Mouse (Mus musculus) liver, embryonic 14.5 days (tissue): ENCODE data around the gene Spindoc. TPM values are rescaled to one million over a fixed set of nuclear protein-coding genes. Genes with fewer than 3 reads are reported as not detected.
A peak's percentile ranks its signal among the peaks of the same experiment; 100 is the strongest.

Source experiments
- ATAC-seq: fragments of 200-750 bp; cut with Nextera tagmentation; 2 replicates; pipeline ENCODE4 v1.8.0; 2017; ENCODE audit warnings: moderate number of reproducible peaks, mild to moderate bottlenecking, moderate library complexity; ENCODE audit not compliant: insufficient read depth
- DNase-seq, 3 experiments: peaks; one replicate each; pipeline ENCODE4 v3.0.0-alpha.2; 2012 to 2013; ENCODE audit warnings: low read depth in 3 of 3, low spot score in 3 of 3
- H3K27ac ChIP-seq: fragments of 300-500 bp; sonication (generic); 2 replicates; pipeline ENCODE4 v1.5.1; 2014; ENCODE audit warnings: moderate library complexity, mild to moderate bottlenecking, control low read depth, inconsistent platforms
- H3K27me3 ChIP-seq: fragments of 300-500 bp; sonication (generic); 2 replicates; pipeline ENCODE4 v1.6.1; 2014; ENCODE audit warnings: mild to moderate bottlenecking, low read length, moderate library complexity; ENCODE audit not compliant: control insufficient read depth, insufficient read depth
- H3K36me3 ChIP-seq: fragments of 300-500 bp; sonication (generic); replicated peaks from 2 replicates; pipeline ENCODE4 v1.6.1; 2014; ENCODE audit warnings: low read depth; ENCODE audit not compliant: control insufficient read depth, insufficient read depth
- H3K4me1 ChIP-seq, 2 experiments: fragments of 200-500 bp in 1 of 2; fragments of 300-500 bp in 1 of 2; sonication (generic) in 1 of 2; replicated peaks; 2 replicates each; pipeline ENCODE4 v1.6.1; 2012 to 2014; ENCODE audit warnings: antibody characterized with exemption in 1 of 2, inconsistent platforms in 1 of 2, low read length in 1 of 2; ENCODE audit not compliant: control insufficient read depth in 2 of 2, insufficient read depth in 2 of 2
- H3K4me2 ChIP-seq: fragments of 300-500 bp; sonication (generic); 2 replicates; pipeline ENCODE4 v1.6.1; 2014; ENCODE audit warnings: low read depth, mild to moderate bottlenecking, control low read depth, moderate library complexity
- H3K4me3 ChIP-seq, 2 experiments: fragments of 200-500 bp in 1 of 2; fragments of 300-500 bp in 1 of 2; sonication (generic) in 1 of 2; 2 replicates each; pipeline ENCODE4 v1.5.1; 2012 to 2014; ENCODE audit warnings: low read depth in 2 of 2, low read length in 2 of 2, mild to moderate bottlenecking in 2 of 2, control low read depth in 1 of 2, inconsistent platforms in 1 of 2, moderate library complexity in 1 of 2; ENCODE audit not compliant: insufficient read depth in 1 of 2
- H3K9ac ChIP-seq: fragments of 300-500 bp; sonication (generic); replicated peaks from 2 replicates; pipeline ENCODE4 v1.6.1; 2014; ENCODE audit warnings: mild to moderate bottlenecking, control low read depth, moderate library complexity
- H3K9me3 ChIP-seq: fragments of 300-500 bp; sonication (generic); 2 replicates; pipeline ENCODE4 v1.6.1; 2016; ENCODE audit warnings: low read length, mixed read lengths; ENCODE audit not compliant: control insufficient read depth
- CTCF ChIP-seq: IDR thresholded peaks from 2 replicates; pipeline ENCODE4 v1.5.1; 2016; ENCODE audit warnings: antibody characterized with exemption, low read depth, control low read depth
- EP300 ChIP-seq: IDR thresholded peaks from 2 replicates; pipeline ENCODE4 v1.6.1; 2016; ENCODE audit warnings: antibody characterized with exemption, low read depth
- WGBS: fragments of 180-500 bp; shearing (Covaris S2); extraction: QIAGEN DNeasy Blood & Tissue Kit; methylation state at CpG from one replicate; pipeline ENCODE4 v1.1.7; 2014; ENCODE audit not compliant: insufficient replicate concordance; 5-methylcytosine and 5-hydroxymethylcytosine counted together
- microRNA-seq: library from miRNA; unstranded; fragments of <30 nt; microRNA quantifications from one replicate; pipeline ENCODE4, GENCODE M21; 2016
- polyA plus RNA-seq, 2 experiments: library from polyadenylated mRNA; depleted of rRNA in 1 of 2; stranded (reverse) in 1 of 2; unstranded in 1 of 2; fragments of >200 nt; fragmentation: Nextera tagmentation in 1 of 2; extraction: Ambion mirVana in 1 of 2; gene quantifications; 2 replicates each; pipeline versions ENCODE4 v1.2.1 to v1.2.3; 2012 to 2014

Gene Spindoc
- polyA plus RNA-seq, 2 experiments: 2.2 to 2.5 TPM

DNA sequence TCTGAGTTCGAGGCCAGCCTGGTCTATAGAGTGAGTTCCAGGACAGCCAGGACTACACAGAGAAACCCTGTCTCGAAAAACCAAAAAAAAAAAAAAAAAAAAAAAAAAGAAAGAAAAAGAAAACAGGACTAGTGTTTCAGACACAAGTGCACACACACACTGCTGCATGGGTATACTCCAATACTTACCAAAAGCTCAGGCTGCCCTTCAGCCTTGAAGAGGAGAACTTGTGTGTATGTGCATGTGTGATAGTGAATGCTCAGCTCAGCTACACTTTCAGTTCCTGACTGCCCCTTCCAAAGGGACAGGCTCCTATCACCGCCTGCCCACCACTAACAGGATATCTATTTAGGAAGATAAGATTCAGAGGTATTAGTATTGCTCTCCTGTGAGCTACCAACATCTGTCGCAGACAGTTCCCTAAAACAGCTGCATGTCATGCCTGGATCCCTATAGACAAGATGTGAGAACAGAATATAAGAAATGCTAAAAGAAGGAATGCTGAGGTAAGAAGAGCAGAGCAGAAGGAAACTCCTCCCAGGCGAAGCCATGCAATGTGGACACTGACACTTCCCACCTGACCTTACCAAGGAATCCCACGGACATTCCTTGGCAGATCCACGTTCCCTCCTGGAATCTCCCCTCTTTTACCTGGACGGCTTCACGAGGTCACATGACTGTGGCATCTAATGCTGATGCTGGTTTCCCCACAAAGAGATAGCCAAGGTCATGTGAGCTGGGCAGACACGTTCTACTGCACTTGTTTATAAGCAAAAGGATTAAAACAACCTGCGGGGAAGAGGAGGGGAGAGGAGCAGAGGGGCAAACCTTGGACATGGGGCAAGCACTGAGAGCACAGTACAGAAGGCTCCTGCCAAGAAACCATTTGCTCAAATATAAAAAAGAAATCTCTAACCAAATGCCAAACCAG lies 77.1 kb downstream of the Spindoc start:
- Histone ChIP-seq H3K9ac (no peak overlapping the region; the same call in 1 of the 2 replicates), H3K4me3 (no peak overlapping the region), H3K9me3 (no peaks in the 10 kb centered on the region), H3K4me2 (peak overlapping the region; percentile 18; the same call in 1 of the 2 replicates), H3K4me1 (peaks cover 55 to 61% of the 10 kb centered on the region in 2 experiments), H3K36me3 (no peaks in the 10 kb centered on the region), H3K27ac (no peak overlapping the region; the same call in 1 of the 2 replicates), H3K27me3 (no peaks in the 10 kb centered on the region)
- peak; percentile 30; the same call in 1 of the 2 replicates for TF ChIP-seq EP300
- no peak for TF ChIP-seq CTCF
- 42% methylated on average over 10 of the region's 11 CpGs for WGBS
- DNase-seq (no peak), ATAC-seq (peak; percentile 19; the same call in 1 of the 2 replicates)

DNA sequence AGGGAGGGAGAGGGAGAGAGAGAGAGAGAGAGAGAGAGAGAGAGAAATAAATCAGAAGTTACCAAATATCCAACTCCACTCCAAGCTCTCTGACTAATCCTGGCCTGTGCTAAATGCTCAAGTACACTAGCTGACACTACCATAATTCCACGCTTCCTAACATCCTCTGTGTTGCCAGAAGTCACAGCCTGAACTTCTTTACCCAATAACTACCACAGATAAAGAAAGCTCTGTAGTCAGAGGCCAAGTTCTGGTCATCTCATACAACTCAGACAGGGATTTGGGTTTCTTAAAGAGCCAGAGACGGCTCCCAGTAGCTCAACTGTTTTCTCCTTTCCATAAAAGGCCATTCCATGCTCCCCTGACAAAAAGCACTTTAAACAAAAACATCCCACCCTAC lies 78.0 kb downstream of the Spindoc start:
- Histone ChIP-seq H3K4me1 (peaks cover 46 to 53% of the 10 kb centered on the region in 2 experiments), H3K9me3 (no peaks in the 10 kb centered on the region), H3K9ac (no peak overlapping the region), H3K27me3 (no peaks in the 10 kb centered on the region), H3K4me3 (no peak overlapping the region), H3K36me3 (no peaks in the 10 kb centered on the region), H3K4me2 (no peak overlapping the region), H3K27ac (no peak overlapping the region)
- no peak for ATAC-seq
- TF ChIP-seq CTCF: no peak
- no peak for TF ChIP-seq EP300
- DNase-seq: no peak
- 70% methylated on average over 2 of the region's 2 CpGs for WGBS

Small RNA genes within 50 kb of the gene (microRNA-seq; reads per million reads assigned to microRNA genes)
- gene Mir6991: not detected

Other genes starting within 250 kb of the Spindoc start
- gene Otub1, start 176.7 kb downstream of the Spindoc start, polyA plus RNA-seq (2012; rRNA removed): 31.5 and 34.7 TPM in 2 replicates
- 50.5 and 52.4 TPM in 2 replicates for gene Otub1, start 176.7 kb downstream of the Spindoc start, polyA plus RNA-seq (2014; fragmentation: Nextera tagmentation; extraction: Ambion mirVana)
- gene Cox8a, start 165.4 kb downstream of the Spindoc start, polyA plus RNA-seq (2012; rRNA removed): 282 and 547 TPM in 2 replicates
- 803 and 809 TPM in 2 replicates for gene Cox8a, start 165.4 kb downstream of the Spindoc start, polyA plus RNA-seq (2014; fragmentation: Nextera tagmentation; extraction: Ambion mirVana)
- gene Naa40, start 141.8 kb downstream of the Spindoc start, polyA plus RNA-seq (2012; rRNA removed): 16.1 and 18.0 TPM in 2 replicates
- 23.1 and 24.9 TPM in 2 replicates for gene Naa40, start 141.8 kb downstream of the Spindoc start, polyA plus RNA-seq (2014; fragmentation: Nextera tagmentation; extraction: Ambion mirVana)
- 1.7 and 2.0 TPM in 2 replicates for gene Rcor2, start 115.7 kb downstream of the Spindoc start, polyA plus RNA-seq (2012; rRNA removed)
- 0.36 and 0.58 TPM in 2 replicates for gene Rcor2, start 115.7 kb downstream of the Spindoc start, polyA plus RNA-seq (2014; fragmentation: Nextera tagmentation; extraction: Ambion mirVana)
- 14.2 and 17.4 TPM in 2 replicates for gene Mark2, start 41.1 kb downstream of the Spindoc start, polyA plus RNA-seq (2012; rRNA removed)
- gene Mark2, start 41.1 kb downstream of the Spindoc start, polyA plus RNA-seq (2014; fragmentation: Nextera tagmentation; extraction: Ambion mirVana): 14.3 and 18.9 TPM in 2 replicates
- 5.6 and 6.3 TPM in 2 replicates for gene 2700081O15Rik, start 34.6 kb upstream of the Spindoc start, polyA plus RNA-seq (2012; rRNA removed)
- gene 2700081O15Rik, start 34.6 kb upstream of the Spindoc start, polyA plus RNA-seq (2014; fragmentation: Nextera tagmentation; extraction: Ambion mirVana): 0.86 and 1.2 TPM in 2 replicates
- gene Rtn3, start 100.3 kb upstream of the Spindoc start, polyA plus RNA-seq (2012; rRNA removed): 35.3 and 45.1 TPM in 2 replicates
- 52.5 and 58.0 TPM in 2 replicates for gene Rtn3, start 100.3 kb upstream of the Spindoc start, polyA plus RNA-seq (2014; fragmentation: Nextera tagmentation; extraction: Ambion mirVana)
- gene Atl3, start 111.0 kb upstream of the Spindoc start, polyA plus RNA-seq (2012; rRNA removed): 5.2 and 7.3 TPM in 2 replicates
- gene Atl3, start 111.0 kb upstream of the Spindoc start, polyA plus RNA-seq (2014; fragmentation: Nextera tagmentation; extraction: Ambion mirVana): 6.7 and 7.5 TPM in 2 replicates
- 12.4 and 22.5 TPM in 2 replicates for gene Pla2g16, start 174.5 kb upstream of the Spindoc start, polyA plus RNA-seq (2012; rRNA removed)
- gene Pla2g16, start 174.5 kb upstream of the Spindoc start, polyA plus RNA-seq (2014; fragmentation: Nextera tagmentation; extraction: Ambion mirVana): 30.5 and 36.5 TPM in 2 replicates
- 0.01 TPM in 1 of 2 replicates, not detected in the other for gene Lgals12, start 224.2 kb upstream of the Spindoc start, polyA plus RNA-seq (2012; rRNA removed)
- not detected in 2 replicates for gene Lgals12, start 224.2 kb upstream of the Spindoc start, polyA plus RNA-seq (2014; fragmentation: Nextera tagmentation; extraction: Ambion mirVana)
- gene Hrasls5, start 229.5 kb upstream of the Spindoc start, polyA plus RNA-seq (2012; rRNA removed): 0.04 TPM in 1 of 2 replicates, not detected in the other
- not detected in 2 replicates for gene Hrasls5, start 229.5 kb upstream of the Spindoc start, polyA plus RNA-seq (2014; fragmentation: Nextera tagmentation; extraction: Ambion mirVana)